Mouse (Mus musculus): ENCODE data around the gene Pim3. TPM values are rescaled to one million over a fixed set of nuclear protein-coding genes. Genes with fewer than 3 reads are reported as not detected.

Pim3 gene
- total RNA-seq, 1 experiment, result 159 TPM

DNA sequence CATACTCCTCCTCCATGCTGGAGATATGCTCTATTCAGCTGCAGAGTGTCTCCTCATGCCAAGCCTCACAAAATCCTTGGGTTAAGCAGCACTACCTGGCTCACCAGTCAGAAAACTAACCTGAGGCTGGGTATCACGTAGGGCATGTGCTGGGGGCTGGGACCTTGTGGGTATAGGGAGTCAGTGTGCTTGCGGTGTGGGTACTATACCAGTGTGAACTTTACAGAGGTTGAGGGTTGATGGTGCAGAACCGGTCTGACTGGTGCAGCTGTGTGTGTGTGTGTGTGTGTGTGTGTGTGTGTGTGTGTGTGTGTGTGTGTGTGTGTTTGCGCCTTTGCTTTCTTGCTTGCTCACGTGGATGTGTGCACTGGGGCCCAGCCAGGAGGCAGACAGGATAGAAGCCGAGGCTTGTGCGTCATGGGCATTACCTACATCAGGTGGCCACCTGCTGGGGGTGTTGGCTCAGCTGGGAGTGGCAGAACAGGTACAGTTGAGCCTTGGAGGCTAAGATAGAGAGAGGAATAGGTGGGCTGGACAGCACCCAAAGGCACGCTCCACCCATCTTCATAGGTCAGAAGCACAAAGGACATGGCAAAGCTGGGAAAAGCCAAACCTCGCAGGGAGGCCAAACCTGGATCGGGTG lies 10.4 kb upstream of the Pim3 start:
- Histone ChIP-seq H3K36me3 (ENCODE audit: control insufficient read depth, insufficient read depth, low read length, poor library complexity, severe bottlenecking) (no peaks in the 10 kb centered on the region), H3K9ac (ENCODE audit: insufficient read depth, low read depth, low read length, poor library complexity, severe bottlenecking) (no peak overlapping the region), H3K9me3 (ENCODE audit: control insufficient read depth, insufficient read depth, low read depth, low read length) (no peaks in the 10 kb centered on the region), H3K27ac (ENCODE audit: insufficient read depth, low read depth, low read length, poor library complexity, severe bottlenecking) (no peak overlapping the region), H3K4me1 (ENCODE audit: control insufficient read depth in 2 of 2, insufficient read depth in 2 of 2, low read length in 2 of 2, poor library complexity in 1 of 2) (peaks cover 12 to 37% of the 10 kb centered on the region in 2 experiments; a peak in 2 of 4 replicates), H3K4me3 (ENCODE audit: insufficient read depth in 1 of 2, low read depth in 1 of 2, low read length in 2 of 2, poor library complexity in 1 of 2, severe bottlenecking in 1 of 2) (no peak overlapping the region)
- in situ Hi-C loops (cut with MboI; ENCODE audit: low sequenced_read_pairs in 2 of 2, unreplicated experiment in 2 of 2), result no loop called here
- no peak for DNase-seq (ENCODE audit: low read depth, low spot score)
- TF ChIP-seq ZC3H11A (IDR thresholded peaks at IDR 0.05; ENCODE audit: borderline replicate concordance, low read depth, low read length), result no peak
- no peak for TF ChIP-seq HCFC1 (IDR thresholded peaks at IDR 0.05; ENCODE audit: borderline replicate concordance, insufficient read depth, low read length)
- TF ChIP-seq ZNF384 (IDR thresholded peaks at IDR 0.05; ENCODE audit: low read depth, low read length), result no peak
- no peak for TF ChIP-seq MAFK (IDR thresholded peaks at IDR 0.05; ENCODE audit: insufficient read depth, low read depth, low read length)
- TF ChIP-seq CHD2 (IDR thresholded peaks at IDR 0.05; ENCODE audit: low read depth, low read length), result no peak

DNA sequence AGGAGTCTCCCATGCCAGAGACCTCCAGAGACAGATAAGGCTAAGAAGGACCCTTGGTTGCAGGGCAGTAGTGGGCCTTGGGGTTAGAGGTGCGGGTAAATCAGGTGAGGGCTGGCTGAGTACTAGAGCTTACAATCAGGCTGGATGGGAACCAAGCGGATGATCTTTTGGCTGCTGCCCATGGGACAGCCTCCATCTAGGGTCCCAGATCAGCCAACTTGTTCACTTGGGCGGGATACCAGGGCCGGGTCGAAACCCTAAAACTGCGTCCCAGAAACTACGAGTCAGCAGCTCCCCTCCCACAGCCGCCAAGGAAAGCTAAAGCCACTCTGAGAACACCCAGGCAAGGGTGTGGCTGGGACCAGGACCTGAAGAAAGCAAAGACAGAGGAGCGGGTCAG lies 8.9 kb upstream of the Pim3 start:
- in situ Hi-C loops (cut with MboI; ENCODE audit: low sequenced_read_pairs in 2 of 2, unreplicated experiment in 2 of 2), result no loop called here
- Histone ChIP-seq H3K36me3 (ENCODE audit: control insufficient read depth, insufficient read depth, low read length, poor library complexity, severe bottlenecking) (no peaks in the 10 kb centered on the region), H3K4me3 (ENCODE audit: insufficient read depth in 1 of 2, low read depth in 1 of 2, low read length in 2 of 2, poor library complexity in 1 of 2, severe bottlenecking in 1 of 2) (no peak overlapping the region), H3K9me3 (ENCODE audit: control insufficient read depth, insufficient read depth, low read depth, low read length) (no peaks in the 10 kb centered on the region), H3K27ac (ENCODE audit: insufficient read depth, low read depth, low read length, poor library complexity, severe bottlenecking) (no peak overlapping the region), H3K4me1 (ENCODE audit: control insufficient read depth in 2 of 2, insufficient read depth in 2 of 2, low read length in 2 of 2, poor library complexity in 1 of 2) (peaks cover 12 to 40% of the 10 kb centered on the region in 2 experiments; a peak in 2 of 4 replicates), H3K9ac (ENCODE audit: insufficient read depth, low read depth, low read length, poor library complexity, severe bottlenecking) (no peak overlapping the region)
- TF ChIP-seq MAFK (IDR thresholded peaks at IDR 0.05; ENCODE audit: insufficient read depth, low read depth, low read length) (no peak), CHD2 (IDR thresholded peaks at IDR 0.05; ENCODE audit: low read depth, low read length) (no peak)
- no peak for DNase-seq (ENCODE audit: low read depth, low spot score)

DNA sequence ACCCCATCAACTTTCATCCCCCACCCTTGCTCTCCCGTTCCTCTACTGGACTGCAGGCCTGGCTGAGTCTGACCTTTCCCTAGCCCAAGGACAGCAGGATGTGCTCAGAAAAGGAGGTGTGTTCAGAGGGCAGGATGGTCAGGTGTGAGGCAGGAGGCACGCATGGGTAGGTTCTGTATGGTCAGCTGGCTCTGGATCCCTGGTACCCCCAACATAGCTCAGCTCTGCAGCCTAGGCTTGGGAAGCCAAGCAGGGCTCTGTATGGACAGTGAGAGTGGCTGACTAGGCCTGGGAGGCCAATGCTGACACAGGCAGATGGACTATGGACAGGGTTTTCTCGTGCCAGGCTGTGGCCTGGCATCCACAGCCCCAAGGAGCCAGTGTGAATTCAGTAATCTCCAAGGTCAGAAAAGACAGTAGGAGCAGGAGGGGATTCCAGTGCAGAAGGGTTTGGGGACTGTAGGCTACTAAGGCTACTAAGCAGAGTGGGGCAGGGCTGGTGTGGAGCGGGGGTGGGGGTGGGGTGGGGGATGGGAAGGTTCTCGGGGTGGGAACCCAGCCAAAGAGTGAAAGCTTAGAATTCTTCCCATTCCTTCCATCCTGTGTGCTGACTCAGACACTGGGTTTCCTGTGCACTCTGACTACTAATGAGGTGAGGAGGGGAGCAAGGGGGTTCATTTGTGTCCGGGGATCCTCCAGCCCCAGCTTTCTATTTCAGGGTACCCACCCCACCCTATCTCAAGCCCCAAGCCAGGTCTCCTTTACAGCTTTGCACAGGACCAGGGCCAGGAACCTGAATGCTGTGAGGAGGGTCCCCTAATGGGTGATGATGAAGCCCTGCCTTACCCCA lies 7.6 kb upstream of the Pim3 start:
- no peak for DNase-seq (ENCODE audit: low read depth, low spot score)
- H3K36me3 ChIP-seq (ENCODE audit: control insufficient read depth, insufficient read depth, low read length, poor library complexity, severe bottlenecking), result no peaks in the 10 kb centered on the region
- peak overlapping the region in 1 of 2 experiments; percentile 13; a peak in 1 of 4 replicates for H3K4me3 ChIP-seq (ENCODE audit: insufficient read depth in 1 of 2, low read depth in 1 of 2, low read length in 2 of 2, poor library complexity in 1 of 2, severe bottlenecking in 1 of 2)
- TF ChIP-seq ZNF384 (IDR thresholded peaks at IDR 0.05; ENCODE audit: low read depth, low read length) (no peak), HCFC1 (IDR thresholded peaks at IDR 0.05; ENCODE audit: borderline replicate concordance, insufficient read depth, low read length) (no peak), MAFK (IDR thresholded peaks at IDR 0.05; ENCODE audit: insufficient read depth, low read depth, low read length) (0 out of 2 replicates have a peak, but pooled peaks have one; percentile 45), CHD2 (IDR thresholded peaks at IDR 0.05; ENCODE audit: low read depth, low read length) (no peak)
- peak overlapping the region; percentile 48; the same call in 1 of the 2 replicates for H3K9ac ChIP-seq (ENCODE audit: insufficient read depth, low read depth, low read length, poor library complexity, severe bottlenecking)
- H3K9me3 ChIP-seq (ENCODE audit: control insufficient read depth, insufficient read depth, low read depth, low read length), result no peaks in the 10 kb centered on the region
- H3K27ac ChIP-seq (ENCODE audit: insufficient read depth, low read depth, low read length, poor library complexity, severe bottlenecking), result peak overlapping the region; percentile 55
- H3K4me1 ChIP-seq (ENCODE audit: control insufficient read depth in 2 of 2, insufficient read depth in 2 of 2, low read length in 2 of 2, poor library complexity in 1 of 2), result peaks cover 12 to 42% of the 10 kb centered on the region in 2 experiments; a peak in 2 of 4 replicates
- in situ Hi-C loops (cut with MboI; ENCODE audit: low sequenced_read_pairs in 2 of 2, unreplicated experiment in 2 of 2), result no loop called here

DNA sequence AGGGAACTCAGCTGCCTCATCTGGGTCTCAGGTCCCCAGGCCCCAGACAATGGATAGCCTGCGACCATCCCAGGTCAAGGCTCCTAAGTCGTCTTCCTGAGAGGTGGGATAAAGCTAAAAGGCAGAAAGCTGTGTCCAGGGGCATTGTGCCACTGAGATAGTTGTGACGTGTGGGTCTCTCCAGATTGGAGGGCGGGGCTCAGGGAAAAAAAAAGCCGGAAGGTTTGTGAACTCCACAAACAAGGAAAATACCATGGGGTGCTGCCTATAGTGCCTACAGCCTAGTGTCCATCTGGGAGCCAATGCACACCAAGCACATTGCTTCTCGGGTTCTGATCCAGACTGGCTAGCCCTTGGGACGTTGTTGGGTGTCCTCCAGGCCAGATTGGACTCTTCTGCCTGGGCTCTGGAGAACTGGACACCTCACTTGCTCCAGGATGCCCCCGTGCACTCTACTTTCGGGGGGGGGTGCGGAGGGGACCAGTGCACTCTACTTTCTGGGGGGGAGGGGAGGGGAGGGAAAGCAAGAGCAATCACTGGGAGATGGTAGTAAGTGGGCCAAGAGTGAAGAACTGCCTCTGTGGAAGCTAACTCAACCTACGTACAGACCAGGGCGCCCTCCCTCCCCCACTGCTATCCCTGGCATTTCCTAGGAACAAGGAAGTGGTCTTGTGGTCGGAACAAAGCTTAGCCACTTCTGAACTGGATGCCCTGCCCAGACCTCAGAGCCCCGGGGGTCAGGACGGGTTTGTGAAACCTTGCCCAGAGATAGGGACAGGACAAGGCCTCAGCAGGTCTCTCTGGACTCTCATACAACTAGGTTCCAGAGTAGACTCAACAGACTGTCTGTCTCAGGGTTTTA lies 6.8 kb upstream of the Pim3 start:
- Histone ChIP-seq H3K9ac (ENCODE audit: insufficient read depth, low read depth, low read length, poor library complexity, severe bottlenecking) (peak overlapping the region; percentile 48; the same call in 1 of the 2 replicates), H3K9me3 (ENCODE audit: control insufficient read depth, insufficient read depth, low read depth, low read length) (no peaks in the 10 kb centered on the region), H3K36me3 (ENCODE audit: control insufficient read depth, insufficient read depth, low read length, poor library complexity, severe bottlenecking) (no peaks in the 10 kb centered on the region), H3K27ac (ENCODE audit: insufficient read depth, low read depth, low read length, poor library complexity, severe bottlenecking) (peak overlapping the region; percentile 55), H3K4me3 (ENCODE audit: insufficient read depth in 1 of 2, low read depth in 1 of 2, low read length in 2 of 2, poor library complexity in 1 of 2, severe bottlenecking in 1 of 2) (peak overlapping the region in 1 of 2 experiments; percentile 13; a peak in 1 of 4 replicates), H3K4me1 (ENCODE audit: control insufficient read depth in 2 of 2, insufficient read depth in 2 of 2, low read length in 2 of 2, poor library complexity in 1 of 2) (peaks cover 12 to 43% of the 10 kb centered on the region in 2 experiments; a peak in 2 of 4 replicates)
- DNase-seq (ENCODE audit: low read depth, low spot score), result no peak
- in situ Hi-C loops (cut with MboI; ENCODE audit: low sequenced_read_pairs in 2 of 2, unreplicated experiment in 2 of 2), result no loop called here
- no peak for TF ChIP-seq ZC3H11A (IDR thresholded peaks at IDR 0.05; ENCODE audit: borderline replicate concordance, low read depth, low read length)
- TF ChIP-seq ZNF384 (IDR thresholded peaks at IDR 0.05; ENCODE audit: low read depth, low read length), result 0 out of 2 replicates have a peak, but pooled peaks have one; percentile 33

Measured in ES-E14 (cell line).